Mouse (Mus musculus) layer of hippocampus, adult 8-10 months (tissue): ENCODE results near the gene AU022751. TPM values are rescaled to one million over a fixed set of nuclear protein-coding genes. Genes with fewer than 3 reads are reported as not detected.
A peak's percentile ranks its signal among the peaks of the same experiment; 100 is the strongest.
"Not testable (repeated sequence)": the region's sequence is repeated elsewhere in the genome, so short reads cannot be mapped to it uniquely, and the experiment has no call there.

Experiments
- DNase-seq, 2 experiments: peaks; one replicate each; pipeline ENCODE4 v3.0.0; 2022; ENCODE audit warnings: low spot score in 2 of 2
- microRNA-seq, 2 experiments: library from miRNA; unstranded; fragments of <30 nt; microRNA quantifications; one replicate each; pipeline ENCODE4 v1.2.0; 2022
- total RNA-seq, 4 experiments: library from RNA; stranded (reverse); gene quantifications; 2 replicates each; pipeline ENCODE4 v1.2.4; 2022

Gene AU022751
- 1 to 10 TPM in 2 of 4 experiments, under 1 TPM in 2; 0.43 to 1.8 (median 1.1) TPM for total RNA-seq

DNA sequence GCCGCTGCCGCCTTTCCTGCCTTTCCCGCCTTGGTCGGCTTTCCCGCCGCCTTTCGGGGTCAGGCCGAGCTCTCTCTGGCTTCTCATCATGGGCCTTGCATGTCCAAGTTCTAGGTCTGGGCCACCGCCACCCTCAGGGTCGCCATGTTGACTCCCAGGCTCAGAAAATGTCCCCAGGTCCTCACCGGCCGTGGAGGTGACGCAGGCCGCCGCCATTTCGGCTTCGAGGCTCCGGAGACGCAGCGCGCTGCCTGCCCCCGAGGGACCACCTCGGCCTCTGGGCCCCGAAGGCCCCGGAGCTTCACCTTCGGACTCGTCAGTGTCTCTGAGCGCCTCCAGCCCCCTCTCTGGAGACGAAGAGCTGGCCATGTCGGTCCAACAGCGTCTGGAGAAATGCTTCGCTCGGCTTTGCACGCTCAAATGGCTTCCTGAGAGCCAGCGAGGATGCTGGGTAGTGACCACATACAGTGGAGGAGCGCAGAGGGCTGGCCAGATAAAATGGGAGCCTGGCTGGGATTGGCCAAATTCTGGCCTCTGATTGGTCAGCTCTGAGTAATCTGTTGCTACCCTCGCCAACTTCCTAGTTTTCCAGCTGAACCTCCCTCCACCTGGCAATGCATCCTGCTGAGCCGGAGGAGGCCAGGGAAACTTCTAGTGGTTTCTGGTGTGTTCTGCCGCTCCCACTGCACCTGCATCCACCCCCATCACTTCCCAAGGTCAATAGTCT lies at the start of gene AU022751:
AU022751 (minus strand) TSS at position 466 of the 727 bp plus-strand sequence.
- no peak for DNase-seq

DNA sequence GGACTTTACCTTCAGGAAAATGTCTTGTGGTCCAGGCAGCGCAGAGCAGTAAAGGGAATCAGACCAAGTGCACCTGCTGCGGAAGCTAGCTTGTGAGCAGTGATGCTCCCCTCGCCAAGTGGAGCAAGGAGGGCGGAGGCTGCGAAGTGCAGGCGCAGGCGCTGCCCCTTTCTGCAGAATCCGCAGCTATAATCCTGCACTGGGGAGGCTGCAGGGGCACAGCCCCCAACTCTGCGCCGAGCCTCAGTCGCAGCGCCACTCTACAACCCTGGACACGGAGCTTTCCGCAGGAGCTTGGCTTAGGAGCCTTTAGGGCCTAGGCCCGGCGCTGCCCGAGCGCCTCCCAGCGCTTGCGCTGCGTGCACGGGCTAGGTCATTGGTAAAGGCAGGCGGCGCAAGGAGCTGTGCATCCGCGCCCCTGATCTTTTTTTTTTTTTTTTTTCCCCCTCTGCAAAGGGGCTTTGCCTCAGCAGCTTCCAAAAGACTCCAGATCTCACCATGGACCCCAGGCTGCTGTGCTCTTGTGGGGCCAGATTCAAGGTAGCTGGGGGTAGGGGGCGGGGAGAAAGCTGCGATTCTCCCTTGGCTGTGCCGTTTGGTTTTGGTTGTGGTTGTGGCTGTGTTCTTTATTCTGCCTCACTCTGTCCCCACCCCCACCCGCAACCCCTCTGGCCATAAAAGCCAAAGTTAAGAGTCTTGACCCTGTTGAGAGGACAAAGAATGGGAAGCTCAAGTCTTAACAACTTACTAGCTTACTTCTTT lies 9.0 kb upstream of the AU022751 start:
- DNase-seq, result peak; percentile 21 to 41

DNA sequence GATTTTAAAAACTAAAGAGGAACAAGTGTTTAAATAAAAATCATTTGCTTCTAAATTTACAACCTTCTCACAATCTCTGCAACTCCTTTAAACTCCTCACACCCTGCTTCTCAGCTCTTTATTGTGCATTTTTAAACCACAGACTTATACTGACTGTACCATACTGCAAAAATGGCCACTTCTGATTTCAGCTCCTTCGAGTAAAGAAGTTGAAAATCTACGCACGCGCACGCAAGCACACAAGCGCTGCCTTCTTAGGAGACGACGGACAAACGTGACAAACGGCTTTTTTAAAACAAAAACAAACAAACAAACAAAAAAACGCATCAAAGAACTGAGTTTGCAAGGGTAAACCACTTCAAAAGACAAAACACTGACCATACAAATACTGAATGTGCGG lies 8.3 kb upstream of the AU022751 start:
- DNase-seq, result no peak

DNA sequence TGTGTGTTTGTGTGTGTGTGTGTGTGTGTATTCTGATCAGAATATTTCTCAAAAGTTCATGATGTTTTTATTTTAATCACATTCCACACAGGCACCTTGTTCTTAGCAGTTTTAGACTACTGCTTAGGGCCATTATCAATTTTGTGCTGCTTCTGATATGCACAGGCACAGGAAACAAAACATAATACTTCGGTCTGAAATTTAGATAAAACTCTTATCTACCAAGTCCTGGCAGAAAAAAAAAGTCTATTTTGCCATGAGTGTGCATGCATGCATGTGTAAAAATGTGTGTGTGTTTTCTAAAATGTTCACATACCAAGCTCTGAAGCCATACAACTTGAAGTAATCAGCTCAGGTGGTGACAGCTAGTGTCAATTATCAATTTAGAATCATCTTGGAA lies 21.7 kb downstream of the AU022751 start:
- DNase-seq, result no peak

DNA sequence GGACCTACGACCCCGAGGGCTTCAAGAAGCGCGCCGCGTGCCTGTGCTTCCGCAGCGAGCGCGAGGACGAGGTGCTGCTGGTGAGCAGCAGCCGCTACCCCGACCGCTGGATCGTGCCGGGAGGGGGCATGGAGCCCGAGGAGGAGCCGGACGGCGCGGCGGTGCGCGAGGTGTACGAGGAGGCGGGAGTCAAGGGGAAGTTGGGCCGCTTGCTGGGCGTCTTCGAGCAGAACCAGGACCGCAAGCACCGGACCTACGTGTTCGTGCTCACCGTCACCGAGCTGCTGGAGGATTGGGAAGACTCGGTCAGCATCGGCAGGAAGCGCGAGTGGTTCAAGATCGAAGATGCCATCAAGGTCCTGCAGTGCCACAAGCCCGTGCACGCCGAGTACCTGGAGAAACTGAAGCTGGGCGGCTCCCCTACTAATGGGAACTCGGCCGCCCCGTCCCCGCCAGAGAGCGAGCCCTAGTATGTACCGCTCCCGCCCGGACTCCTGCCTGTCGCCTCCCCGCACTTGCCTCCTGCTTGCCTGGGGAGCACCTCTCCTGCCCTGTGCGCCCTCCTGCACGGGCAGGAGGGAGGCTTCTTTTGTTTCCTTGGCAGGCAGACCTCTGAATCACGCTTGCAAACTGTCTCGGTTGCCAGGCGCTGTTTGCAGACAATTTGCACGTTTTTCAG lies 35.1 kb downstream of the AU022751 start:
- peak in 1 of 2 experiments; percentile 3 for DNase-seq

DNA sequence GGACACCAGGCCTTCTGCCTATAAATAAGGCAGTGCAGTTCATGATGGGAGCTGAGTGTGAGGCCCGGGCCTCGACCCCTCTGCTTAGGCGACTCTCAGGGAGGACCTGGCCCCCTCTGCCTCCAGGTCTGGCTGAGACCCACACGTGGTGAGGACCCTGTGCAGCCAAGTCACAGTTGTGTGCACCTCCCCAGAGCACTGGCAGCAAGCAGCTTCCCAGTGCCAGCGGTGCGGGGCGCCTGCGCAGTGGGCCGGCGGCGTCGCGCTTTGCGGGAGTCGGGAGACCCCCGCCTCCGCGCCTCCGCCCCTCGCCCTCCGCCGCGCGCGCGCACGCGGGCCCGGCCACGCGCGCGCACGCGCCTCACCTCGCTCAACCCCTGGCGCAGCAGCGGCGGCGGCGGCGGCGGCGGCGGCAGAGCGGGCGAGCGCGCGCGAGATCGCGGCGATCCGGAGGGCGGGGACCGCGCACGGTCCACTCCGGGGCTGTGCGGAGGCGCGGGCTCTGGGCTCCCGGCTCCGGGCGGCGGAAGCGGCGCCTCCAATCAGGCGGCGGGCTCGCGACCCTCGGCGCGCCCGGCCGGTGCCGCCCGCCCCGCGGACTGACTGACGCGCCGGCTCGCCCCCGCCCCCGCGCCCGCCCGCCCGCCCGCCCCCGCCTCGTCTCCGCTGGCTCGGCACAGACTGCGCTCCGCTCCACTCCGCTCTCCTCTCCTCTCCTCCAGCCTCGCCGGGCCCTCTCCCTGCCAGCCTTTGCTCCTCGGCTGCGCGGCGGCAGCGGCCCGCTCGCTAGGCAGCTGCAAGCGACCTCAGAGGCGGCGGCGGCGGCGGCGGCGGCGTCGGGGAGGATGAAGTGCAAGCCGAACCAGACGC lies 35.9 kb downstream of the AU022751 start, which contains the start of gene Nudt11:
Nudt11 (plus strand) TSS at position 388 of the 870 bp plus-strand sequence.
- not testable (repeated sequence) for DNase-seq

Small RNA genes within 50 kb of the gene (microRNA-seq; reads per million reads assigned to microRNA genes)
- 0 reads per million in 2 experiments for gene Gm27360

Other genes starting within 250 kb of the AU022751 start
- 10 to 100 TPM; 25.0 to 27.9 (median 26.9) TPM for gene Nudt11, start 36.0 kb downstream of the AU022751 start, total RNA-seq
- 10 to 100 TPM; 25.3 to 33.8 (median 27.9) TPM for gene Nudt10, start 89.6 kb upstream of the AU022751 start, total RNA-seq
- under 1 TPM in 1 of 4 experiments, not detected in 3; 0.22 TPM for gene Bmp15, start 237.3 kb upstream of the AU022751 start, total RNA-seq